Mouse (Mus musculus) mesoderm, embryonic 11.5 days (tissue): ENCODE results near the gene Fchsd2.

ENCODE experiments used
- DNase-seq: peaks from one replicate; pipeline ENCODE4 v3.0.0-alpha.2; 2012; ENCODE audit warnings: low read depth, low spot score

The Fchsd2 gene

GRCm38 (mm10) chr7:101287820-101288219, 195.2 kb downstream of the Fchsd2 start:
- no peak for DNase-seq

DNA sequence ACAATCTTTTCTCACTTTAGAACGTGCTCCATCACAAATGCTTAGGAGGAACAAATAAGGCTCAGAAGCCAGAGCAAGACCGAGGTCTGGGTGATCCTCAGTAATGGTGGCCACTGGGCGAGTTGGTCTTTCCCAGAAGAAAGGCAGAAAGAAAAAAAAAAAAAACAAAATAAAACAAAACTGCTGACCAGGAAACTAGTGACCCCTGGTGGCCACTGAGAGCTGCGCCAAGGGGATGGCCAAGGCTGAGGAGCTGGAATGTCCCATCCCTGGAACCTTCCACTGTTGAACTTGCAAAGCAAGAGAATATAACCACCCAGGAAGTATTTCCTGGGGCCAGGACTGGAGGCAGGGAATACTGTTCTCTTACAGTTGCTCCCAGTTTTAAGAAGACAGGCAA, 195.8 kb downstream of the Fchsd2 start:
- DNase-seq: peak; percentile 66

GRCm38 (mm10) chr7:101290401-101290800, 197.7 kb downstream of the Fchsd2 start:
- no peak for DNase-seq

DNA sequence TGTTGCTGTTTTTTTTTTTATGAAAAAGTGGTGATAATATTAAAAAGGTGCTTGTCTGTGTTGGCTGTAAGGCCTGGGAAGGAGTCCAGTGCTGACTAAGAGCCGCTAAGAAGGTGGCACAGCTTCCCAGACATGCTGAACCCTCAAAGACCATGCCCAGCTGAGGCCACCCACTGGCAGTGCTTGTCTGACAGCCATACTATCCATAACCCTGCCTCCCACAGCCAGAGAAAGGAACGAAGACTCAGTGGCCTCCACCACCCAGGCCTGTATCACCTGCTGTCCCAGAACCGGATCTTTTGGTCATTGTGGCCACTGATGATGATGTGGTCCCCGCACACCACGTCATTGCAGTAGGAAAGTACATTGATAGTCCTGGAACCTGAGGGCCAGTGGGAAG, 198.5 kb downstream of the Fchsd2 start:
- DNase-seq: no peak

DNA sequence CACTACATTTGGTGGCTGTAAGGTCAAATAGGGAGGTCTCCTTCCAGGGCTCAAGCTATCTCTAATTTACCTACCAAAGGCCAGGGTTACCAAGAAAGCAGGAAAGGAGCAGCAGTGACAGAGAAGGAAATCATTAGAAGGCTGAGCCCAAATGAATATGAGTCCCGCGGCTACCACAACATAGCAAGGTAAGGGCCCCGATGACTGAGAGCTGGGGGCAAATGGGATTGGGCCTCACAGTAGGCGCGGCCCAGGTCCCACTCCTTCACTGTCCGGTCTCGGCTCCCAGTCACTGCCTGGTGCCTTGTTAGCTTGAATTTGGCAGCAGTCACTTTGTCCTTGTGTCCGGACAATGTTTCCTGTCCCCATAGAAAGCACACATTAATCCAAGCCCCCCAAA, 199.0 kb downstream of the Fchsd2 start:
- no peak for DNase-seq

- no peak for DNase-seq
Measured at GRCm38 (mm10) chr7:101292086-101292485, 199.4 kb downstream of the Fchsd2 start.

- DNase-seq: no peak
Measured at GRCm38 (mm10) chr7:101292696-101293095, 200.0 kb downstream of the Fchsd2 start.

- DNase-seq: no peak
Measured at GRCm38 (mm10) chr7:101293138-101293537, 200.5 kb downstream of the Fchsd2 start.

DNA sequence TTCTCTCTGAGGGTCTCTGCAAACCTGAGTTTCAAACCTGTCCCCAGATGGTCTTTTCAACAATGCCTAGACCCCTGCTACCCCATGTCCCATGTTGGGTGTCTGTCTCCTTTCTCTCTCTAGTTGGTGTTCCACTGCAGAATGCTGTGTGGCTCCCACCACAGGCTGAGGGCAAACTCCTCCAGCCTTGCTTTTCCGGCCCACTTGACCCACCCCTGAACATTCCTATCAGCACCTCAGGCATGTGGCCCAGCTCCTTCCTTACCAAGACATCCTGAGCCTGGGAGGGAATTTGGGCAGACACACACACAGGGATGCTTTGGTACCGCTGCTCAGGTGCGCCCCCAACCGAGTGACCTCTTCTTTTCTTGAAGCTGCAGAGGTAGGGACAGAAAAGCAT, 200.9 kb downstream of the Fchsd2 start:
- no peak for DNase-seq

- DNase-seq: no peak
Measured at GRCm38 (mm10) chr7:101295438-101295837, 202.8 kb downstream of the Fchsd2 start.

DNA sequence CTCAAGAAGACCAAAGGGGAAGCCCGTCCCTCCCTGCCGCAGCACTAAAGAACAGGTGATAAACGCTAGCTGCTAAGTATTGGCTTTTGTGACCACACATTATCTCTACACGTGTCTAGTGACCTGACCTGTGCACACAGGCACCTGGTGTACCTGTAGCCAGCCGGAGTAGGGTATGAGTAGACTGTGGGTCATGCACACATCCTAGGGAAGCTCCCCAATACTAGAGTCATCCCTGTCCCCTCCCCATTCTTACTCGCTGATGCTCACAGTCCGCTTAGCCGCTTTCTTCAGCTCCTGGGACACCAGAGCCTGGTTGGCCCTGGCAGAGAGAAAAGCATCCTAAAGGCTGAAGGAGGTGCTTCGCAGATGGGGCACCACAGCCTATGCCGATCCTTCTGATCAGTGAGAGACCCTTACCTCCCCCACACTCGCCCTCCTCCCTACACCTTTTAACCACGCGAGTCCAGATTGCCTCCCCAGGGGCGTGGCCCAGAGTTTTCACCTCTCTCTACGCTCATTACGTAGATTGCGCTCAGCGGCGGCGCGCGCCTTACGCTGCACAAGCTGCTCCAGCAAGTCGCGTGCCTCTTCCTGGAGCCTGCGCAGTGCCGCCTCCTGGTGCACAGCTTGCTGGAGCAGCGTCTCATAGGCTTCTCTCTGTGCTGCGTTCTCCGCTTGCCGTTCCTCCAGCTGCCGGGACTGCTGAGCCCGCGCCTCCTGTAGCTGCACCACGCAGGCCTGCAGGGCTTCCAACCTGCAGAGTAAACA, 203.8 kb downstream of the Fchsd2 start:
- peak; percentile 91 for DNase-seq

- no peak for DNase-seq
Measured at GRCm38 (mm10) chr7:101297023-101297405, 204.4 kb downstream of the Fchsd2 start.

DNA sequence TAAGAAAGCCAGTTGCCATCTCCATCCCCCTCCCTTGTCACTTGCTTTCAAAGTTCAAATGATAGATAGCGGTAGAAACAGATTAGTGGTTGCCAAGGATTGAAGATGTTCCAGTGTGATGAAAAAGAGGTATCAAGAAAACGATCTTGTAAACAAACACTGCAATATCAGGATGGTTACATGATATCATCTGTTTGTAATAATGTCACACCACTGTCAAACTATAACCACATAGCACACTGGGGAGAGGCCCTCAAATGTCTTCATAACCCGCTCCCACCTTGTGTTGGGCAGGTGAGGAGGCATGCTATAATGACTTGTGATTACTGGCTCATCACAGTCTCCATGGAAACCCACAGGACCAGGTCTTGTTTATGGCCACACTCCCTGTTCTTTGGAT, 205.7 kb downstream of the Fchsd2 start:
- no peak for DNase-seq

GRCm38 (mm10) chr7:101301361-101301880, 208.8 kb downstream of the Fchsd2 start:
- no peak for DNase-seq

GRCm38 (mm10) chr7:101301881-101302456, 209.3 kb downstream of the Fchsd2 start, which contains the start of gene Atg16l2:
TSS of gene Atg16l2 (minus strand) at chr7:101302251.
- DNase-seq: peak; percentile 95

GRCm38 (mm10) chr7:101302691-101303090, 210.0 kb downstream of the Fchsd2 start:
- DNase-seq: no peak

- DNase-seq: no peak
Measured at GRCm38 (mm10) chr7:101306841-101307240, 214.2 kb downstream of the Fchsd2 start.

DNA sequence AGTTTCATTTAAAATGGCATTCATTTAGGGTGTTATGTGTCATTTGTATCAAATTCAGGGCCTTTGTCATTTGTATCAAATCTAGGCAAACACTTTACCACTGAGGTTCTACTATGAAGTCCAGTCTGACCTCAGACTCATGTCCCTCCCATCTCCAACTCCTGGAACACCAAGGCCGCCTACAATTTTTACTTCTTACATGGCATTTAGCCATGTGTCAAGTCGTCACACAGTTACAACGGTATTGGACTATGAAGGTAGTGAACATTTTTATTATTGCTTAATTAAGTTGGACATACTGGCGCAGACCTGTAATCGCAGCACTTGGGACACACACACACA, 217.3 kb downstream of the Fchsd2 start:
- DNase-seq: no peak

DNA sequence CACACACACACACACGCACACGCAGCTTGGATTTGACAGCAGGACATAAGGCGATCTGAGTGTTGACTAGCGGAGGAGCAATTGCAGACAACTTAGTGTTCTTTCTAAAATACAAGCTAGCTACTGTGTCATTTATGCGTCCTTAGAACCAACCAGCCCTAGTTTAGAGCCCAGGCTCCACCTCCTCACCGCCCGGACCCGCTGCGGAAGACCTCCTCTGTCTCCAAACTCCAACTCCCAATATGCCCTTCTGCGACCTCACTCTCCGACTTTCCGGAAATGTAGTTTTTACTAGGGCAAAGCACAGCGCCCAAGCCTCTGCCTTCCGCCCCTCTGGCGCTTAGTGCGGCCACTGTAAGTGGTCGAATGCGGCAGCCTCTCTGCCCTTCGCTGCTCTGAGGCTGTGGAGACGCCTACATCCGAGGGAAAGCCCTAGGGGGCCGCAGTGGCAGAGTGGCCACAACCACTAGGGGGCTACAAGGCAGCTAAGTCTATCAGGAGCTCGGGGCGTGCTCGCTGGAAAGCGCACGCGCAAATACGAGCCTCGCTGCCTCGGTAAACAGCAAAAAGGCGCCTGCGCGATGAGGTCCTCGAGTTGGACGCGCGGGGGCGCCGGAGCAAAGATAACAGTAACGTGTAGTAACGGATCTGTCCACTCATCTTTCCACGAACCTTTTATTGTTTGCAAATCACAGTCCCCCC, 217.8 kb downstream of the Fchsd2 start:
- peak; percentile 99 for DNase-seq

DNA sequence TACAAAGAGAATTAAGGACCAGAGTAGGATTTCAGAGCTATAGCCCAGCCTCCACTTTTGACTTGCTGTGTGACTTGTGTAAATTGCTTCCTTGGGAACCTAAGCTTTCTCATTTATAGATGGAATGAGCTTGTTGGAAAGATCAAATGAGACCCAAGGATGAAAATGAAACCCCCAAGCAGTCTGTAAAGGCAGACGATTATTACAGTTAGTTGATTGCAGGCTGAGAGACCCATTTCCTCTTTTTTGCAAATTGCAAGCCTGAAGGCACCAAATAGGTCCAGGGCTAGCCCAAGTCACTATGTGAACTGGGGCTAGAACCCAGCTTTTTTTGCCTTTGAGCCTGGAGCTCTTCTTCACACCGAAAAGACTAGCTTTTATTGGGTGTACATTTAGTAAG, 218.4 kb downstream of the Fchsd2 start:
- DNase-seq: no peak

DNA sequence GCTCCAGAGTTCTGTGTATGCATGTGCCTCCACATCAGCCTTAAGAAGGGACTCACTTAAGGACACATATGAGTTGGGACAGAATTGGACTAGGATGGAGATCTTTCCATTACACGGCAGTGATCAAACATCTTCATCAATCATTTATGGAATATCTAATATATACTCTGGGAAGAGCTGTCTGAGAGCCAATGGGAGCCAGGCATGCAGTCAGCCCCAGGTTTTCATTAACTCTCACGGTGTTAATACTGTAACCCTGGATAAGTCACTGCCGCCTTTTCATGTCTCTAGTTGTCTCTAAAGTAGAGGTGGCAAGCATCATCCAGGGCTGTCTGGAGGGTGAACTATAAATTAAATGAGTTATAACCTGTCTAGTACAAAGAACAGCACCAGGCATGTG, 220.4 kb downstream of the Fchsd2 start:
- no peak for DNase-seq

GRCm38 (mm10) chr7:101314396-101314795, 221.7 kb downstream of the Fchsd2 start:
- DNase-seq: no peak

- no peak for DNase-seq
Measured at GRCm38 (mm10) chr7:101315699-101316098, 223.0 kb downstream of the Fchsd2 start.
